Mouse (Mus musculus) intestine, embryonic 16.5 days (tissue): ENCODE measurements around the gene Gm6408. TPM values are rescaled to one million over a fixed set of nuclear protein-coding genes. Genes with fewer than 3 reads are reported as not detected.
"Not testable (repeated sequence)": the region's sequence is repeated elsewhere in the genome, so short reads cannot be mapped to it uniquely, and the experiment has no call there.

Source experiments
- ATAC-seq: fragments of 200-750 bp; cut with Nextera tagmentation; 2 replicates; pipeline ENCODE4 v1.8.0; 2017; ENCODE audit warnings: moderate TSS enrichment, moderate library complexity
- H3K27ac ChIP-seq: fragments of 300-500 bp; sonication (generic); 2 replicates; pipeline ENCODE4 v1.5.1; 2014; ENCODE audit warnings: mild to moderate bottlenecking, low read length
- H3K27me3 ChIP-seq: fragments of 300-500 bp; sonication (generic); replicated peaks from 2 replicates; pipeline ENCODE4 v1.6.1; 2014; ENCODE audit warnings: low read length, control low read depth, mixed read lengths; ENCODE audit not compliant: control insufficient read depth, insufficient read depth
- H3K36me3 ChIP-seq: fragments of 300-500 bp; sonication (generic); 2 replicates; pipeline ENCODE4 v1.6.1; 2014; ENCODE audit warnings: low read length, control low read depth; ENCODE audit not compliant: control insufficient read depth, insufficient read depth
- H3K4me1 ChIP-seq: fragments of 300-500 bp; sonication (generic); 2 replicates; pipeline ENCODE4 v1.6.1; 2014; ENCODE audit warnings: low read length, control low read depth, mixed read lengths; ENCODE audit not compliant: control insufficient read depth, insufficient read depth
- H3K4me2 ChIP-seq: fragments of 300-500 bp; sonication (generic); 2 replicates; pipeline ENCODE4 v1.6.1; 2014; ENCODE audit warnings: low read depth, low read length, control low read depth
- H3K4me3 ChIP-seq: fragments of 300-500 bp; sonication (generic); 2 replicates; pipeline ENCODE4 v1.5.1; 2014; ENCODE audit warnings: mild to moderate bottlenecking, low read length
- H3K9ac ChIP-seq: fragments of 300-500 bp; sonication (generic); 2 replicates; pipeline ENCODE4 v1.6.1; 2014; ENCODE audit warnings: low read depth, low read length
- H3K9me3 ChIP-seq: fragments of 300-500 bp; sonication (generic); 2 replicates; pipeline ENCODE4 v1.6.1; 2016; ENCODE audit warnings: low read length, control low read depth; ENCODE audit not compliant: control insufficient read depth
- WGBS: fragments of 180-500 bp; shearing (Covaris S2); extraction: QIAGEN DNeasy Blood & Tissue Kit; methylation state at CpG from one replicate; pipeline ENCODE4 v1.1.7; 2014; 5-methylcytosine and 5-hydroxymethylcytosine counted together
- polyA plus RNA-seq: library from polyadenylated mRNA; unstranded; fragments of >200 nt; fragmentation: Nextera tagmentation; extraction: Ambion mirVana; gene quantifications from 2 replicates; pipeline ENCODE4 v1.2.1, GENCODE M21; 2015

Gm6408 gene
- polyA plus RNA-seq: not detected in 2 replicates

DNA sequence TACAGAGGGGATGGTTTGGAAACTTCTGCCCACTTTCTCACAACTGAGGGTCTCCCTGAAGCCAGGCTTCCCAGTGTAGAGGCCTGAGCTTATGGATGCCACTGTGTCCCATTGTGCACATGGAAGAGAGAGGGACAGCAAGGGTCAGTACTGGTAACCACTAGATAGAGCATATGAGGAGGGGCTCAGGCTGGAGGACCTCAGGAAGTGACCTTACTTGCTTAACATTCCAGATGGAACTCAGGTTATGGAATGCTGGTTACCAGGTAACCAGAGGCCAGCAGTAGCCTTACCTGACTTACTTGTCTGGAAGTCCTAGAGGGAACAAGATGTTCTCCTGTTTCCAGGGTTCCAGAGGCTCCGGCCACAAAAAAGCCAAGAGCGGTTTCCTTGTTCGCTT is at the start of gene Gm6408:
TSS of gene Gm6408 (plus strand) at position 301 of the 400 bp plus-strand sequence.
- not testable (repeated sequence) for H3K4me2 ChIP-seq, H3K27me3 ChIP-seq, H3K4me1 ChIP-seq, H3K4me3 ChIP-seq, H3K9ac ChIP-seq, H3K9me3 ChIP-seq, H3K27ac ChIP-seq, ATAC-seq, H3K36me3 ChIP-seq
- WGBS: no CpG with 5 or more reads among the region's 3 CpGs

DNA sequence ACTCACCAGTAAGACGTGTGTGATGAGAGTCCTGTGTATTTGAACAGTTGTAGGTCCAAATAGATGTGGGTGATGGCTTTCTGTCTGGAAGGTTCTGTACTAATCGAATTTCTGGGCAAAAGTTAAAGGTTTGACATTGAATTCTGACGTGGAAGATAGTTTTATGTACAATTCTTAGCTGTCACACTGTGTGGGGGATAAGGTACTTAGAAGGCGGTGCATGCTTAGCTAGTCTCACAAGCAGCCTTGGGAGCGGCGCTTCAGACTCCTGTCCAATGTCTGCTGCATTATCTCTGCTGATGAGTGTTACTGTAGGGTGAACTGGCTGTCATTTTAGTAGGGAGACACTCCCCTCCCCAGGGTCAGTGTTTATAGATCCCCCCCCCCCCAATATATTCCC is 49.3 kb upstream of the Gm6408 start:
- no peak for ATAC-seq
- H3K4me2 ChIP-seq: no peak overlapping the region
- H3K4me3 ChIP-seq: no peak overlapping the region
- no peaks in the 10 kb centered on the region for H3K27me3 ChIP-seq
- no peaks in the 10 kb centered on the region for H3K36me3 ChIP-seq
- H3K27ac ChIP-seq: no peak overlapping the region
- WGBS: 80% methylated on average over 6 of the region's 6 CpGs
- no peaks in the 10 kb centered on the region for H3K9me3 ChIP-seq
- H3K9ac ChIP-seq: no peak overlapping the region
- H3K4me1 ChIP-seq: no peaks in the 10 kb centered on the region

DNA sequence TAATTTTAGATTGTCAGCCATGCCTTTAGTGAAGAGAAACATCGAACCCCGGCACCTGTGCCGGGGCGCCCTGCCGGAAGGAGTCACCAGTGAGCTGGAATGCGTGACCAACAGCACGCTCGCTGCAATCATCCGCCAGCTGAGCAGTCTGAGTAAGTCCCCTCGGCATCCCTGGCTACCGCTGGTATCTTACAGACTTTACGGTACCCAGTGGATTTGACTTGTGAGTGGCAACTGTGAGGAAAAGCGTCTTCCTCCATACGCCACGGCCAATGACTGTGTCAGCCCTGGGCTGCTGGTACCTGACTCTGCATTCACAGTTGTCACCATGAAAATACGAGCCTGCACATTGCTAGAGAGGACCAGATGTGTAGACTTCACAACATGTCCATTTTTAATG is 46.4 kb upstream of the Gm6408 start:
- Histone ChIP-seq H3K9ac (no peak overlapping the region), H3K4me3 (no peak overlapping the region), H3K4me2 (no peak overlapping the region), H3K4me1 (no peaks in the 10 kb centered on the region), H3K27me3 (no peaks in the 10 kb centered on the region), H3K36me3 (no peaks in the 10 kb centered on the region), H3K27ac (no peak overlapping the region), H3K9me3 (no peaks in the 10 kb centered on the region)
- WGBS: 94% methylated on average over 16 of the region's 16 CpGs
- no peak for ATAC-seq

- Histone ChIP-seq H3K27ac (no peak overlapping the region), H3K4me3 (no peak overlapping the region), H3K9me3 (no peaks in the 10 kb centered on the region), H3K4me2 (no peak overlapping the region), H3K9ac (no peak overlapping the region), H3K36me3 (no peaks in the 10 kb centered on the region), H3K4me1 (no peaks in the 10 kb centered on the region), H3K27me3 (no peaks in the 10 kb centered on the region)
- ATAC-seq: no peak
- WGBS: 94% methylated on average over 11 of the region's 11 CpGs
Measured at GRCm38 (mm10) chr5:146436796-146437195, 45.0 kb upstream of the Gm6408 start.

- no peak for ATAC-seq
- H3K27ac ChIP-seq: no peak overlapping the region
- no peak overlapping the region for H3K4me3 ChIP-seq
- no peaks in the 10 kb centered on the region for H3K36me3 ChIP-seq
- H3K9me3 ChIP-seq: no peaks in the 10 kb centered on the region
- 93% methylated on average over 7 of the region's 7 CpGs for WGBS
- H3K9ac ChIP-seq: no peak overlapping the region
- no peaks in the 10 kb centered on the region for H3K27me3 ChIP-seq
- H3K4me1 ChIP-seq: no peaks in the 10 kb centered on the region
- no peak overlapping the region for H3K4me2 ChIP-seq
Measured at GRCm38 (mm10) chr5:146439152-146439781, 42.5 kb upstream of the Gm6408 start.

DNA sequence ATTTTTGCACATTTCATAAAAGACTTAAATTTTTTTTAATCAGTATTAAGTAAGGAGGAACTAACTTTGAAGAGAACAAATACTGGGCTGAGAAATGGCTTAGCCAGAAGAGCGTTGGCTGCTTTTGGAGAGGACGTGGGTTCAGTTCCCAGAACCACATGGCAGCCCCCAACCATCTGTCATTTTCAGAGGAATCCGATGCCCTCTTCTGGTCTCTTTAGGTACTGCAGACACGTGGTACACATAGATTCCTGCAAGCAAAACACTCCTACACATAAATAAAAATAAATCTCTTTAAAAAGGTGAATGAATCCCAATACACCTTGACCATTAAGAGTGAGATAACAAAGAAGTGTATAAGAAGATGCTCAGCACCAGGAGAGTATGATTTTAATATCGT is 41.5 kb upstream of the Gm6408 start:
- H3K4me1 ChIP-seq: no peaks in the 10 kb centered on the region
- no peak overlapping the region for H3K27ac ChIP-seq
- H3K9me3 ChIP-seq: no peaks in the 10 kb centered on the region
- H3K4me3 ChIP-seq: no peak overlapping the region
- no peak overlapping the region for H3K4me2 ChIP-seq
- WGBS: 89% methylated on average over 5 of the region's 5 CpGs
- H3K27me3 ChIP-seq: no peaks in the 10 kb centered on the region
- no peaks in the 10 kb centered on the region for H3K36me3 ChIP-seq
- ATAC-seq: no peak
- no peak overlapping the region for H3K9ac ChIP-seq

DNA sequence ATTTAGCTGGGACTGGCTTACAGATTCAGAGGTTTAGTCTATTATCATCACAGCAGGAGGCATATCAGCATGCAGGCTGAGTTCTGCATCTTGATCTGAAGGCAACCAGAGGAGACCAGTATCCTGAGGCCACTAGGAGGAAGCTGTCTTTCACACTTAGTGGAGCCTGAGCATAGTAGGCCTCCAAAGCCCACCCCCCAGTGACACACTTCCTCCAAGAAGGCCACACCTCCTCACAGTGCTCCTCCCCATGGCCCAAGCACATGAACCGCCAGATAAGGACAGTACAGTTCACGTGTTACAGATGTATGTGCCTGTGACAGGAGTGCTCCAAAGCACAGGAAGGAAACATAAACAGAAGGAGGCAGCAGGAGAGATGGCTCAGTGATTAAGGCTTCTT is 39.0 kb upstream of the Gm6408 start:
- no peak overlapping the region for H3K4me2 ChIP-seq
- no peak overlapping the region for H3K27ac ChIP-seq
- ATAC-seq: no peak
- no peaks in the 10 kb centered on the region for H3K27me3 ChIP-seq
- H3K9me3 ChIP-seq: no peaks in the 10 kb centered on the region
- H3K4me3 ChIP-seq: no peak overlapping the region
- no peaks in the 10 kb centered on the region for H3K4me1 ChIP-seq
- no peak overlapping the region for H3K9ac ChIP-seq
- no peaks in the 10 kb centered on the region for H3K36me3 ChIP-seq
- WGBS: 78% methylated on average over 2 of the region's 2 CpGs

GRCm38 (mm10) chr5:146446633-146447032 is 35.1 kb upstream of the Gm6408 start:
- H3K27me3 ChIP-seq: no peaks in the 10 kb centered on the region
- WGBS: 82% methylated on average over 2 of the region's 2 CpGs
- H3K36me3 ChIP-seq: no peaks in the 10 kb centered on the region
- H3K4me2 ChIP-seq: no peak overlapping the region
- no peak overlapping the region for H3K27ac ChIP-seq
- H3K4me3 ChIP-seq: no peak overlapping the region
- no peak overlapping the region for H3K9ac ChIP-seq
- ATAC-seq: no peak
- no peaks in the 10 kb centered on the region for H3K9me3 ChIP-seq
- no peaks in the 10 kb centered on the region for H3K4me1 ChIP-seq

- WGBS: 66% methylated on average over 11 of the region's 11 CpGs
- Histone ChIP-seq H3K27me3 (no peaks in the 10 kb centered on the region), H3K4me2 (no peak overlapping the region), H3K4me1 (no peaks in the 10 kb centered on the region), H3K27ac (no peak overlapping the region), H3K36me3 (no peaks in the 10 kb centered on the region), H3K9ac (no peak overlapping the region), H3K4me3 (no peak overlapping the region), H3K9me3 (no peaks in the 10 kb centered on the region)
- no peak for ATAC-seq
Measured at GRCm38 (mm10) chr5:146451592-146452254, 30.0 kb upstream of the Gm6408 start.

- Histone ChIP-seq H3K27ac (no peak overlapping the region), H3K36me3 (no peaks in the 10 kb centered on the region), H3K4me3 (no peak overlapping the region), H3K9me3 (no peaks in the 10 kb centered on the region), H3K4me1 (no peaks in the 10 kb centered on the region), H3K9ac (no peak overlapping the region), H3K27me3 (no peaks in the 10 kb centered on the region), H3K4me2 (no peak overlapping the region)
- WGBS: 90% methylated on average over 6 of the region's 6 CpGs
- ATAC-seq: no peak
Measured at GRCm38 (mm10) chr5:146453556-146453955, 28.2 kb upstream of the Gm6408 start.
